ENCODE assay signal across 23 mouse cellular contexts in the genomic region with DNA sequence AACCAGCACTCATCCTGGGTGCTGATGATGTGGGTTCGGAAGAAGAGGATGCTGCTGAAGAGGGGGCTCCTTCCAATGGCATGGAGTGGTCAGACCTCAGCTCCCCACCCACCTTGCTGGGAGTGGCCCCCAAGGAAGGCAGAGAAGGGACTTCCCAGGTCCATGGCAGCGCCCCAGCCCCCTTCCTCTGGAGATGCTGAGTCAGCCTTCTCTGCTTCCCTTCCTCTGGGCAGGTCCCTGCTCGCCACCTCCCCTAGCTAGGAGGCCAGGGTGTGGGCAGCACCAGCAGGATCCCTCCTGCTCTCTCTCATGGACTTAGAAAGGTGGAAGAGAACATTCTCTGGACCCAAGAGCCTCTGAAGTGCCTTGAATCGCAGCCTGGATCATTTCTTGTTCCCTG. TPM values are rescaled to one million over a fixed set of nuclear protein-coding genes. Genes with fewer than 3 reads are reported as not detected.
A peak's percentile ranks its signal among the peaks of the same experiment; 100 is the strongest.
DNase-seq lines count a peak whose midpoint lies in the region; ATAC-seq and TF ChIP-seq lines count a peak whose summit lies in the region.
"Had no signal": no experiment of that assay in that cellular context is flagged by ENCODE, and none has a peak within 500 bp of the region (broad histone marks: within the 10 kb centered on the region; RNA-seq: fewer than 3 reads in every experiment).

No protein-coding gene starts in this region.

- no peak for TF ChIP-seq POLR2A in CH12.LX (IDR thresholded peaks at IDR 0.05; ENCODE audit: low read depth, low read length)

- peaks cover 83% of the 10 kb centered on the region for H3K27me3 ChIP-seq in forebrain, embryonic 10.5 days (ENCODE audit: poor library complexity, severe bottlenecking)
- H3K27me3 ChIP-seq in forebrain, embryonic 14.5 days (replicated peaks; ENCODE audit: control insufficient read depth, insufficient read depth, low read length) = no peaks in the 10 kb centered on the region
- H3K27me3 ChIP-seq in CH12.LX (replicated peaks) = peaks cover 96% of the 10 kb centered on the region

- no peak overlapping the region for H3K9ac ChIP-seq in forebrain, embryonic 14.5 days (ENCODE audit: low read length)
- H3K9ac ChIP-seq in CH12.LX (ENCODE audit: insufficient read depth, low read depth) = no peak overlapping the region

- no peak for TF ChIP-seq EP300 in CH12.LX (IDR thresholded peaks at IDR 0.05; ENCODE audit: low read length)

- peaks cover 9% of the 10 kb centered on the region for H3K4me1 ChIP-seq in forebrain, embryonic 10.5 days
- no peaks in the 10 kb centered on the region for H3K4me1 ChIP-seq in forebrain, embryonic 14.5 days (ENCODE audit: control insufficient read depth, insufficient read depth, low read length)
- H3K4me1 ChIP-seq in CH12.LX (ENCODE audit: control insufficient read depth in 1 of 2, insufficient read depth in 2 of 2) = no peaks in the 10 kb centered on the region; a peak in 1 of 4 replicates

- ATAC-seq in forebrain, embryonic 14.5 days = no peak
- no peak for ATAC-seq in granulocyte monocyte progenitor cell, adult 5-6 weeks (replicated peaks; ENCODE audit: poor library complexity, severe bottlenecking)
- ATAC-seq: activated CD4-positive, CD25-positive, alpha-beta regulatory T cell, adult 4 months; CD4-positive, CD25-positive, alpha-beta regulatory T cell, adult 4 months; Patski had no signal

- in situ Hi-C loops in CH12.LX (cut with MboI; ENCODE audit: low pct_ligation_motif_present, low pct_unique_long_range_greater_than_20kb, low sequenced_read_pairs) = no loop called here

- no peaks in the 10 kb centered on the region for H3K9me3 ChIP-seq in forebrain, embryonic 10.5 days
- no peaks in the 10 kb centered on the region for H3K9me3 ChIP-seq in forebrain, embryonic 14.5 days (replicated peaks; ENCODE audit: control insufficient read depth, low read length)
- peaks cover 2% of the 10 kb centered on the region for H3K9me3 ChIP-seq in CH12.LX (replicated peaks; ENCODE audit: low read length)
- H3K9me3 ChIP-seq: G1E had no signal

- dilution Hi-C loops in CH12.LX (cut with MboI; ENCODE audit: extremely low pct_ligation_motif_present, extremely low pct_unique_long_range_greater_than_20kb, low sequenced_read_pairs) = no loop called here

- H3K4me3 ChIP-seq in forebrain, embryonic 10.5 days = no peak overlapping the region
- H3K4me3 ChIP-seq in forebrain, embryonic 14.5 days (ENCODE audit: low read depth, low read length) = no peak overlapping the region
- H3K4me3 ChIP-seq in CH12.LX (replicated peaks in 1 of 3; ENCODE audit: low read depth in 2 of 3, low read length in 2 of 3, poor library complexity in 1 of 3) = no peak overlapping the region

- 65% methylated on average over 4 of the region's 4 CpGs for WGBS in forebrain, embryonic 10.5 days
- WGBS in forebrain, embryonic 14.5 days = 66% methylated on average over 4 of the region's 4 CpGs

- TF ChIP-seq CTCF in CH12.LX (conservative IDR thresholded peaks at IDR 0.05 in 1 of 2, IDR thresholded peaks at IDR 0.05 in 1 of 2; ENCODE audit: low read depth in 2 of 2, low read length in 2 of 2) = no peak

- H3K4me2 ChIP-seq in forebrain, embryonic 14.5 days (ENCODE audit: low read length) = no peak overlapping the region
- H3K4me2 ChIP-seq in CH12.LX (ENCODE audit: insufficient read depth, low read depth, poor library complexity, severe bottlenecking) = no peak overlapping the region

- H3K27ac ChIP-seq in forebrain, embryonic 10.5 days = 0 out of 2 replicates have a peak overlapping the region, but pooled peaks have one; percentile 1
- H3K27ac ChIP-seq in forebrain, embryonic 14.5 days (ENCODE audit: low read depth, low read length) = no peak overlapping the region
- H3K27ac ChIP-seq in CH12.LX (ENCODE audit: insufficient read depth, low read depth) = no peak overlapping the region

- TF ChIP-seq RAD21 in CH12.LX (IDR thresholded peaks at IDR 0.05; ENCODE audit: low read depth, low read length) = no peak

- no peaks in the 10 kb centered on the region for H3K79me2 ChIP-seq in CH12.LX (replicated peaks; ENCODE audit: control insufficient read depth, extremely low read depth, insufficient read depth, poor library complexity, severe bottlenecking)

- DNase-seq in forebrain, embryonic 10.5 days (ENCODE audit: extremely low spot score, low spot score) = no peak
- DNase-seq in forebrain, embryonic 14.5 days (ENCODE audit: low spot score) = no peak
- DNase-seq in CH12.LX (ENCODE audit: extremely low read depth) = no peak
- DNase-seq: adrenal gland, adult 2 months; adrenal gland, adult 8-10 months; adrenal gland, postnatal 10 days; adrenal gland, postnatal 14 days; adrenal gland, postnatal 25 days; adrenal gland, postnatal 36 days; B cell, adult 2 months; cerebellum, adult 11 months; cerebellum, adult 11-12 months; cerebellum, adult 18-20 months; cerebellum, adult 2 months had no signal

- peaks cover 2% of the 10 kb centered on the region; the same call in 1 of the 2 replicates for H3K36me3 ChIP-seq in forebrain, embryonic 10.5 days (replicated peaks)
- no peaks in the 10 kb centered on the region for H3K36me3 ChIP-seq in forebrain, embryonic 14.5 days (ENCODE audit: control insufficient read depth, insufficient read depth, low read length)
- no peaks in the 10 kb centered on the region for H3K36me3 ChIP-seq in CH12.LX (replicated peaks in 1 of 2; ENCODE audit: control insufficient read depth in 1 of 2, insufficient read depth in 1 of 2, low read length in 1 of 2)
- H3K36me3 ChIP-seq: G1E had no signal

TF ChIP-seq in CH12.LX, 34 proteins besides CTCF, POLR2A, EP300 and RAD21:
- TF ChIP-seq ZMIZ1 (IDR thresholded peaks at IDR 0.05; ENCODE audit: low read depth, low read length) = no peak
- no peak for TF ChIP-seq MAX (IDR thresholded peaks at IDR 0.05; ENCODE audit: low read length)
- no peak for TF ChIP-seq JUND (conservative IDR thresholded peaks at IDR 0.05; ENCODE audit: low read depth, low read length)
- TF ChIP-seq MAFK (IDR thresholded peaks at IDR 0.05; ENCODE audit: insufficient replicate concordance, low read length) = 0 out of 2 replicates have a peak, but pooled peaks have one; percentile 53

RNA-seq across cellular contexts. Expression of a gene that starts 12.5 kb away (rescaled TPM):
- polyA plus RNA-seq in forebrain, embryonic 10.5 days (2016; fragmentation: Nextera tagmentation; extraction: Ambion mirVana) = 8.4 and 11.8 TPM in 2 replicates
- polyA plus RNA-seq in forebrain, embryonic 14.5 days (2014; fragmentation: Nextera tagmentation; extraction: Ambion mirVana) = 0.61 and 1.1 TPM in 2 replicates
- total RNA-seq in CH12.LX (2012; rRNA removed) (not detected in 2 replicates), CH12.LX (2014; rRNA removed) (not detected in 2 replicates)
- polyA plus RNA-seq in CH12.LX (2012; ENCODE audit: insufficient read length, low read depth) = not detected in 2 replicates
- total RNA-seq in granulocyte monocyte progenitor cell, adult 5-6 weeks (2014; fragmentation: Nextera tagmentation) = not detected in 2 replicates
- total RNA-seq in granulocyte monocyte progenitor cell, adult 5-6 weeks (2017) = not detected in 2 replicates
- total RNA-seq: adrenal gland, adult 18-20 months; adrenal gland, adult 2 months; adrenal gland, adult 8-10 months; adrenal gland, postnatal 10 days; adrenal gland, postnatal 14 days; adrenal gland, postnatal 25 days; adrenal gland, postnatal 36 days; adrenal gland, postnatal 4 days; G1E; MEL had no signal
- polyA plus RNA-seq: adrenal gland, adult 2 months; C2C12; CD4-positive, CD25-positive, alpha-beta regulatory T cell, adult 4 months; cerebellum, adult 2 months; G1E; Patski had no signal

RNA-seq across cellular contexts. Expression of a gene that starts 28.7 kb away (rescaled TPM):
- polyA plus RNA-seq in forebrain, embryonic 10.5 days (2016; fragmentation: Nextera tagmentation; extraction: Ambion mirVana) = 9.9 and 10.9 TPM in 2 replicates
- polyA plus RNA-seq in forebrain, embryonic 14.5 days (2014; fragmentation: Nextera tagmentation; extraction: Ambion mirVana) = 1.4 and 1.6 TPM in 2 replicates
- total RNA-seq in CH12.LX (2012; rRNA removed) (not detected in 2 replicates), CH12.LX (2014; rRNA removed) (not detected in 2 replicates)
- not detected in 2 replicates for polyA plus RNA-seq in CH12.LX (2012; ENCODE audit: insufficient read length, low read depth)
- not detected in 2 replicates for total RNA-seq in granulocyte monocyte progenitor cell, adult 5-6 weeks (2014; fragmentation: Nextera tagmentation)
- not detected in 2 replicates for total RNA-seq in granulocyte monocyte progenitor cell, adult 5-6 weeks (2017)
- total RNA-seq: MEL had no signal
- polyA plus RNA-seq: activated CD4-positive, CD25-positive, alpha-beta regulatory T cell, adult 4 months; CD4-positive, CD25-positive, alpha-beta regulatory T cell, adult 4 months; G1E had no signal

RNA-seq across cellular contexts. Expression of a gene that starts 50.0 kb away (rescaled TPM):
- 613 and 629 TPM in 2 replicates for polyA plus RNA-seq in forebrain, embryonic 10.5 days (2016; fragmentation: Nextera tagmentation; extraction: Ambion mirVana)
- 666 and 687 TPM in 2 replicates for polyA plus RNA-seq in forebrain, embryonic 14.5 days (2014; fragmentation: Nextera tagmentation; extraction: Ambion mirVana)
- total RNA-seq in CH12.LX (2012; rRNA removed) (509 and 590 TPM in 2 replicates), CH12.LX (2014; rRNA removed) (475 and 498 TPM in 2 replicates)
- polyA plus RNA-seq in CH12.LX (2012; ENCODE audit: insufficient read length, low read depth) = 680 and 733 TPM in 2 replicates
- total RNA-seq in granulocyte monocyte progenitor cell, adult 5-6 weeks (2014; fragmentation: Nextera tagmentation) = 287 and 315 TPM in 2 replicates
- total RNA-seq in granulocyte monocyte progenitor cell, adult 5-6 weeks (2017) = 336 and 384 TPM in 2 replicates
